Mouse (Mus musculus) cerebellum, adult 11-12 months (tissue): ENCODE measurements at regions not wholly inside any gene's neighbourhood (a gene's known extent, or its start where the extent isn't known, plus 50 kb on each side); places are given as distances from the start of the nearest gene placed in this dataset.

Experiments
- DNase-seq: peaks from one replicate; pipeline ENCODE4 v3.0.0; 2022

- no peak for DNase-seq
These were observed 75.6 kb upstream of the Actbl2 start for GRCm38 (mm10) chr13:111179186-111179585.

- no peak for DNase-seq
These were observed 71.5 kb upstream of the Actbl2 start for GRCm38 (mm10) chr13:111183293-111183692.

- DNase-seq, result no peak
These were observed 69.0 kb upstream of the Actbl2 start for GRCm38 (mm10) chr13:111185799-111186198.

- DNase-seq, result no peak
These were observed 68.0 kb upstream of the Actbl2 start for GRCm38 (mm10) chr13:111186833-111187232.

GRCm38 (mm10) chr13:111193919-111194318 lies 60.9 kb upstream of the Actbl2 start:
- no peak for DNase-seq

GRCm38 (mm10) chr13:111194337-111194736 lies 60.5 kb upstream of the Actbl2 start:
- no peak for DNase-seq

GRCm38 (mm10) chr13:111201532-111201931 lies 53.3 kb upstream of the Actbl2 start:
- DNase-seq, result no peak

GRCm38 (mm10) chr13:111204580-111205285 lies 50.1 kb upstream of the Actbl2 start:
- DNase-seq, result peak; percentile 92
